Mouse (Mus musculus) thymus, postnatal 36 days (tissue): Measurements from ENCODE around the gene Slc5a7.

Experiments used
- DNase-seq, 2 experiments: peaks; one replicate each; pipeline ENCODE4 v3.0.0; 2022; ENCODE audit warnings: mixed read lengths in 2 of 2

The Slc5a7 gene

DNA sequence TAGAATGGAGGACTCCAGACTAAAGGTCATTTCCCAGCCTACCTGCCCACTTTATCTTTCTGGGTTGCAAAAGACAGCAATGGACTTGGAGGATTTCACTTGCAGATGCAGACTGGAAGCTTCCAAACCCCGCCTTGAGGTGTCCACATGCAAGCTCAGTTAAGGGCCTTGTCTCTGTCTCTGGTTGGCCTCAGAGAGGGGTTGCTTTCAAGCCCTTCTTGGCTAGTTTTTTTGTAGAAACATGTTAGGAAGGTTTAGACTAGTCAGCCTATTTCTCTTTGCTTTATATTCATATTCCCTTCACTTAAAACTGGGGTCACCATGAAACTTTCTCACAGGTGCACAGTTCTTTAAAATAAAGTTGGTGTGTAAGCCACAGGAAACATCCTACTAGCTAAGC lies at the start of gene Slc5a7:
Gene Slc5a7 (minus strand): TSS at position 101 of the 400 bp plus-strand sequence.
- DNase-seq = no peak

DNA sequence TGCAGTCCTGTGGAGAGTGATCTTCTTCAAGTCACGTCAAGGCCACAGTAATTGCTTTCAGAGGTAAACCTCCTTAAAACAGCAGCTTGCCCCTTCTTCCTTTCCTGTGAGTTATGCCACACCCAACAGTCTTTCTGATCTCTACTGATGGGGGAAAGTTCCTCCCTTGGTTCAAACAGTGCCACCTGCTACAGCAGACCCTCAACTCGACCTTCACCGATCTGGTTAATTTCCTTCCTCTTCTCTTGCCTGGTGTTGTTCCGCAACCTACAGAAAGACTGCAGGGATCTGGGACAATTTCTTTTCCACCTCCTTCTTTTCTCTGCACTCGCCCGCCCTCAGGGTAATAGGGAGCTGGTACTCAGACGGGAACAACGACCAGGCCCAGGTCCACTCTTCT lies 48.8 kb upstream of the Slc5a7 start:
- DNase-seq = no peak

DNA sequence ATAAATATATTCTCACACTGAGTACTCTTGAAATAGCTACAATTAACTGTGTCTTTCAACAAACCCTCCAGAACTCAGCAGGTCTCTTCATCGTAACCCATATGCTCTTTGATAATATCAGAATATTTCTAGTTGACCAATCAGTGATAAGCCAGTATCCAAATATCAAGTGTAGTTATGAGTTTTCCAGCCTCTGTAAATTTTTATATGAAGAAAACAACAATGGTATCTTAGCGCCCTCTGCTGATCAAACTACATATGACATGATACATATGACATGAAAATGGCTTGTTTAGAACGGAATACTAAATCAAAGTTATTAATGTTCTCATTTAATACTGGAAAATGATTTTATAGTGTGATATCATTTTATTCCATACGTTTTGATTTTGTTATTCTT lies 44.6 kb upstream of the Slc5a7 start:
- no peak for DNase-seq

DNA sequence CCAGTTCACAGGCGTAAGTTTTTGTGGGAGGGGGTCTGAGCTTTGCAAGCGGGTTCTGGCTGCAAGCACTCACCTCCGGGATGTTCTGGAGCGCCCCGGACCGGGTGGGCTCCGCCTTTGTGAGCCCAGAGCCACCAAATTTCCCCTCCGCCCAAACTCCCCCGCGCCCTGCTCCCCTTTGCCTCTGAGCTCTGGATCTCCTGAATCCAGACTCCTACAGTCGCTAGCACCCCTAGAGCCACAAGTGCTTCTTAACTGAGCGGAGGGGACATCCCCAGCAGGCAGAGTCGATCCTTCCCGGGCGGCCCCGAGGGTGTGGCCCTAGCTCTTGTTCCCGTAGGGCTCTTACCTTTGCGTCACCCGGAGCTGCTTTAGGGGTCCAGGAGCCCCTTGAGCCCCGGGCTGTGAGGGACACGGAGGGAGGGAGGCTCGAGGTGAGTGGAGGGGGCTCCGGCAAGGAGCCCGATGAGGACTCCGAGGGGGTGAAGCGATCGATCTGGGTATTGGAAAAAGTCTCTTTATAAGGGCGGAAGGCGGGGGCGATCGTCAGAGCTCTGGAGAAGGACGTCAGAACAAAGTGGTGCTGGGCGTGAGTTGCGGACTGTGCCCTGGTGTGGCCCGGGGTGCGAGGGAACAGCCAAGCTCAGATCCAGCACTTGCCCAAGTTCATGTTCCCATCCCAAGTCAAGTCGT lies 456 bp downstream of the Slc5a7 start:
- no peak for DNase-seq

DNA sequence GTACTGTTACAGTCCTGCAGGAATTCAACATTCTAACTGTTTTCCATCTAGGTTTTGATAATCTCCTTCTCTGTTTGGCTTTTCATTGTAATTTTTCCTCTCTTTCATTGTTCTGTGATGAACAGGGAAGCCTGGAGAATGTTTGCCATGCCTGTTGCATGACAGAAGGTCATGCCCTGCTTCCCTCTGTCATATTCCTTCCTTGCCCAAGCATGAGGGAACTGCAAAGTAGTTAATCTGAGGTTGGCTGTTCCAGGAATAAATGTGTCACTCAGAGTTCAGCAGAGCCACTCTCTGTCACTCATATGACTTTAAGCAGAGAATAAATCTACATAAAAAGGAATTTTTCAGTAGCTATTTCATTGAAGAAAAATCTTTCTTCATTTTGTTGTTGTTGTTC lies 48.1 kb downstream of the Slc5a7 start:
- DNase-seq = no peak

DNA sequence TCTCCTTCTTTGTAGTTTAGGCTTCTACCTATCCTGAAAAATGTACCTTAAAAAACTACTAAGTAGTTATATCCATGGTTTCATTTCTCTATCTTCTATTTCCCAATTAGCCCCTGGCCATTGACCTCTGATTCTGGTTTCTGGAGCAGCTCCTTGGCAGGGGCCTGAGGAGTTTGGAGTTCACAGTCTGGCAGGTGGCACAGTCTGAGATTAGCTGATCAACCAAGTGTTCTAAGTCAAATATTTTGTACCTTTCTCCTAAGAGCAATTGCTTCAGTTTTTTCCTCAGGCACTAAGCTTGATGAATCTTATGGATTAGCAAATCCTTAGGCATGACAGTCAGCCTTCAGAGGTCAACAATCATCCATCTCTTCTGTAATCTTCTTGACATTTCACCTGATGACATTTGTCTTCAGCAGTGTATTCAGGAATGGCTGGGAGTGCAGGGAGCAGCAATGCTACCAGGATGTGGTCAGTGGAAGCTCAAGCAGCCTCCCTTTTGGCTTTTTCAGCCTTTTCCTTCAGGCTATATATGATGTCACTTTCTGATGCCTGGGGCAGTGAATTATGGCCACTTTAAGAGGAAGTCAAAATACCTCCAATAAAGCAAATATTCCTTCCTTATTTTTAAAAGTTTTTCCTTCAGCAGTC lies 55.1 kb downstream of the Slc5a7 start:
- DNase-seq = no peak

DNA sequence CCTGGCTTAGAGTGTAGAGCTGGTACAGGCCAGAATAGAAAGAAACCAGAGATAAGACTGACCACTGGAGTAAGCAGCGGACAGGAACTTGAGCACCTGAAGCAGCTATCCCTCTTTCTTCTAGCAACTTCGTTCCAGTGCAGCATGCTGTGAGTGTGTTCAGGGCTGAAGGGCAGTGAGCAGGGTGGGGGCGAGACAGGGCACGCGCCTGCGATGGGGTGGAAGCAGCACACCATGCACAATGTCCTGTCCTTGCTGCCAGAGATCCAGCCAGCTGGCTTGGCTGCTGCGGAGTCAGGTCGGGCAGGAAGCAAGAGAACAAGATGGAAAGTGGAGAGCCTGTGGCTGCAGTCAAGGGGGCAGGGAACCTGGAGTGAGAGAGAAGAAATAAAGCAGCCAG lies 59.4 kb downstream of the Slc5a7 start:
- DNase-seq = no peak
